Mouse (Mus musculus): ENCODE results near the gene Mrpl18. TPM values are rescaled to one million over a fixed set of nuclear protein-coding genes. Genes with fewer than 3 reads are reported as not detected.
"Not testable (repeated sequence)": the region's sequence is repeated elsewhere in the genome, so short reads cannot be mapped to it uniquely, and the experiment has no call there.

The Mrpl18 gene
- polyA plus RNA-seq, 1 experiment from 2014 or later, result 199 TPM

- Histone ChIP-seq H3K4me1 (replicated peaks) (no peaks in the 10 kb centered on the region), H3K4me2 (no peak overlapping the region), H3K36me3 (peaks cover 16% of the 10 kb centered on the region; the same call in 1 of the 2 replicates), H3K9ac (no peak overlapping the region), H3K27ac (no peak overlapping the region), H3K27me3 (no peaks in the 10 kb centered on the region), H3K4me3 (no peak overlapping the region), H3K9me3 (replicated peaks) (no peaks in the 10 kb centered on the region)
- WGBS, result 90% methylated on average over 9 of the region's 9 CpGs
- no peak for ATAC-seq (replicated peaks; ENCODE audit: insufficient number of reproducible peaks, insufficient read depth, low FRiP score, low read depth)
Measured at GRCm38 (mm10) chr17:12906436-12906835, 9.7 kb downstream of the Mrpl18 start.

- H3K27me3 ChIP-seq, result no peaks in the 10 kb centered on the region
- WGBS, result 81% methylated on average over 4 of the region's 4 CpGs
- no peak overlapping the region for H3K9ac ChIP-seq
- ATAC-seq (replicated peaks; ENCODE audit: insufficient number of reproducible peaks, insufficient read depth, low FRiP score, low read depth), result no peak
- no peak overlapping the region for H3K4me2 ChIP-seq
- H3K4me1 ChIP-seq (replicated peaks), result no peaks in the 10 kb centered on the region
- peaks cover 12% of the 10 kb centered on the region; the same call in 1 of the 2 replicates for H3K36me3 ChIP-seq
- no peaks in the 10 kb centered on the region for H3K9me3 ChIP-seq (replicated peaks)
- no peak overlapping the region for H3K4me3 ChIP-seq
- no peak overlapping the region for H3K27ac ChIP-seq
Measured at GRCm38 (mm10) chr17:12905810-12906209, 10.3 kb downstream of the Mrpl18 start.

- 90% methylated on average over 1 of the region's 1 CpGs for WGBS
- Histone ChIP-seq H3K4me1 (replicated peaks) (no peaks in the 10 kb centered on the region), H3K4me2 (no peak overlapping the region), H3K27me3 (no peaks in the 10 kb centered on the region), H3K9ac (no peak overlapping the region), H3K9me3 (replicated peaks) (no peaks in the 10 kb centered on the region), H3K36me3 (peaks cover 12% of the 10 kb centered on the region; the same call in 1 of the 2 replicates), H3K4me3 (no peak overlapping the region), H3K27ac (no peak overlapping the region)
- no peak for ATAC-seq (replicated peaks; ENCODE audit: insufficient number of reproducible peaks, insufficient read depth, low FRiP score, low read depth)
Measured at GRCm38 (mm10) chr17:12904349-12904748, 11.8 kb downstream of the Mrpl18 start.

DNA sequence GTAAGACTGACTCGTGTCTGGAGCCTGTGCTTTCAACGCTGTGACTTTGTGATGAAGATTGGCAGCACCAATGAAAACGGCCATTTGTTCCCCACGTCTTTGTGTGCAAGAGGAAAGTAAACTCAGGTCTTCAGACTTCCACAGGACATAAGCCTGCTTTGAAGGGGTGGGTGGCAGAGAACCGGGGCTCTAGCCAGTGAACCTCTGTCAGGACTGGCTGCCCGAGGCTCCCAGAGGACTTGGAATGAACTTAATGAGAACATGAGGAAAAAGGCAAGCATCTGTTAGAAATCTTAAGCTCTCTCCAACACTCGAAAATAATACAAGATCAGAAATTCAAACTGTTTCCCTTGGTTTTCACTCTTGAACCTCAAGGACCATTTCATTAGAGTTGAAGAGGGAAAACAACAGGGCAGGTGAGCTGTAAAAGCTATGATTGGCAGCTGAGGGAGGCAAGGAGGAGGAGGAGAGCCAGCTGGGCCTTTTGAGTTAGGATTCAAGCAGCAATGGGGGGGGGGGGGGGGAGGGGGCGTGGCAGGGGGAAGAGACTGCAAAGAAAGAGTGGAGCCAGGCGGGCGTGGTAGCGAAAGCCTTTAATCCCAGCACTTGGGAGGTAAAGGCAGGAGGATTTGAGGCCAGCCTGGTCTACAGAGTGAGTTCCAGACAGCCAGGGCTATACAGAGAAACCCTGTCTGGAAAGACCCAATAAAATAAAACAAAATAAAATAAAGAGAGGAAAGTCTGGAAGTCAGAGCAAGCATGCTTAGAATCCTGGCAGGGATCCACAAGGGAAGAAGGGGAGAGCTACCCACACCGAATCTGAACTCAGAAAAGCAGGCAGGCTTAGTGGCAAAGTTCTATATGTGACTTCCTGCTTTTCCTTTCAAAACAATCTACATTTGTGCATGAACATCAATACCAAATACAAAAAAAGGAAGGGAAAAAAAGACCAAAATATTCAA lies 12.5 kb downstream of the Mrpl18 start:
- H3K36me3 ChIP-seq, result peaks cover 15% of the 10 kb centered on the region; the same call in 1 of the 2 replicates
- H3K27ac ChIP-seq, result no peak overlapping the region
- H3K4me3 ChIP-seq, result no peak overlapping the region
- no peaks in the 10 kb centered on the region for H3K4me1 ChIP-seq (replicated peaks)
- 63% methylated on average over 11 of the region's 12 CpGs for WGBS
- ATAC-seq (replicated peaks; ENCODE audit: insufficient number of reproducible peaks, insufficient read depth, low FRiP score, low read depth), result no peak
- H3K9ac ChIP-seq, result no peak overlapping the region
- H3K9me3 ChIP-seq (replicated peaks), result no peaks in the 10 kb centered on the region
- no peak overlapping the region for H3K4me2 ChIP-seq
- no peaks in the 10 kb centered on the region for H3K27me3 ChIP-seq

GRCm38 (mm10) chr17:12902291-12902690 lies 13.9 kb downstream of the Mrpl18 start:
- peaks cover 15% of the 10 kb centered on the region; the same call in 1 of the 2 replicates for H3K36me3 ChIP-seq
- no peak overlapping the region for H3K4me3 ChIP-seq
- no peak overlapping the region for H3K9ac ChIP-seq
- WGBS, result 92% methylated on average over 6 of the region's 6 CpGs
- no peak overlapping the region for H3K4me2 ChIP-seq
- H3K27ac ChIP-seq, result no peak overlapping the region
- H3K27me3 ChIP-seq, result no peaks in the 10 kb centered on the region
- no peaks in the 10 kb centered on the region for H3K9me3 ChIP-seq (replicated peaks)
- no peak for ATAC-seq (replicated peaks; ENCODE audit: insufficient number of reproducible peaks, insufficient read depth, low FRiP score, low read depth)
- H3K4me1 ChIP-seq (replicated peaks), result no peaks in the 10 kb centered on the region

DNA sequence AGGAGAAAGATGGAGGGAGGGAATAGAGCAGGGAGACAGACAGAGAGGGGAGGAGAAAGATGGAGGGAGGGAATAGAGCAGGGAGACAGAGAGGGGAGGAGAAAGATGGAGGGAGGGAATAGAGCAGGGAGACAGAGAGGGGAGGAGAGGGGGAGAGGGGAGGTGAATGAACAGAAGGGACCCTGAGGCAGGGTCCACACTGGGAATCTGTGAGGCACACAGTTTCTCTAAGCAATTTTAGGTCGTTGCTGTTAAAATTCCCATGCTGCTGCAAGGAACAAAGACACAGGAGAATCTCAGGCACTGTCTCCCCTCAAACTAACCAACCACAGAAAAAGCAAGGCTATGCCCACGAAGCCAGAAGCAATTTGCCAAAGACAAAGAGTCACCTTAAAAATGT lies 17.5 kb downstream of the Mrpl18 start:
- not testable (repeated sequence) for ATAC-seq (replicated peaks; ENCODE audit: insufficient number of reproducible peaks, insufficient read depth, low FRiP score, low read depth); H3K27me3 ChIP-seq; H3K4me1 ChIP-seq (replicated peaks); H3K9me3 ChIP-seq (replicated peaks); H3K4me2 ChIP-seq; H3K4me3 ChIP-seq; H3K27ac ChIP-seq; H3K9ac ChIP-seq
- H3K36me3 ChIP-seq, result peaks cover 15% of the 10 kb centered on the region; the same call in 1 of the 2 replicates
- 47% methylated on average over 2 of the region's 2 CpGs for WGBS

DNA sequence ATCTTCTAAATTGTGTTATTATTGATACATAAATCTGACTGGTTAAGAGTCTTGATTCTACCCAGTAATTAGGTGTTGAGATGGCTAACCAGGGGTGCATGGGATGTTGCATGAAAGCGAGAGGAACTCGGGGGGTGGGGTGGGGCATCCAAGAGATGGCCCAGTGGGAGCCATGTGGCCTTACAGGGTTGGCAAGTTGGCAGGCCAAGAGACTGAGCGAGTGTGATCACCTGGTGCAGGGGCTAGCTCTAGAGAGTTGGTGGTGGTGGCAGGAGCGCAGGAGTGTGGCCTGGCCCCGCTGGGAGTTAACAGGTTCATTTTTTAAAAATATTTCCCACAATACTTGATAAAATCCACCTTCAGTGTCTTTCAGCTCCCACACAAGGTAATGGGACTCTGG lies 18.5 kb downstream of the Mrpl18 start:
- Histone ChIP-seq H3K27me3 (no peaks in the 10 kb centered on the region), H3K9me3 (replicated peaks) (no peaks in the 10 kb centered on the region), H3K4me3 (no peak overlapping the region), H3K27ac (no peak overlapping the region), H3K9ac (no peak overlapping the region), H3K4me2 (no peak overlapping the region), H3K36me3 (peaks cover 14% of the 10 kb centered on the region; the same call in 1 of the 2 replicates), H3K4me1 (replicated peaks) (no peaks in the 10 kb centered on the region)
- 90% methylated on average over 5 of the region's 5 CpGs for WGBS
- no peak for ATAC-seq (replicated peaks; ENCODE audit: insufficient number of reproducible peaks, insufficient read depth, low FRiP score, low read depth)

- WGBS, result 74% methylated on average over 9 of the region's 9 CpGs
- no peak overlapping the region for H3K27ac ChIP-seq
- no peak for ATAC-seq (replicated peaks; ENCODE audit: insufficient number of reproducible peaks, insufficient read depth, low FRiP score, low read depth)
Measured at GRCm38 (mm10) chr17:12892033-12892432, 24.1 kb downstream of the Mrpl18 start.

GRCm38 (mm10) chr17:12891054-12891453 lies 25.1 kb downstream of the Mrpl18 start:
- Histone ChIP-seq H3K4me2 (no peak overlapping the region), H3K4me1 (replicated peaks) (peaks cover 16% of the 10 kb centered on the region), H3K27me3 (no peaks in the 10 kb centered on the region), H3K9me3 (replicated peaks) (no peaks in the 10 kb centered on the region), H3K27ac (no peak overlapping the region), H3K9ac (no peak overlapping the region), H3K36me3 (0 out of 2 replicates have a peak, but pooled peaks cover 3% of the 10 kb centered on the region), H3K4me3 (no peak overlapping the region)
- 82% methylated on average over 4 of the region's 4 CpGs for WGBS
- no peak for ATAC-seq (replicated peaks; ENCODE audit: insufficient number of reproducible peaks, insufficient read depth, low FRiP score, low read depth)

More at GRCm38 (mm10) chr17:12892033-12892432, 24.1 kb downstream of the Mrpl18 start:
- H3K27me3 ChIP-seq, result no peaks in the 10 kb centered on the region
- H3K4me1 ChIP-seq (replicated peaks), result peaks cover 8% of the 10 kb centered on the region
- no peaks in the 10 kb centered on the region for H3K9me3 ChIP-seq (replicated peaks)
- H3K9ac ChIP-seq, result no peak overlapping the region
- no peak overlapping the region for H3K4me3 ChIP-seq
- H3K4me2 ChIP-seq, result no peak overlapping the region
- H3K36me3 ChIP-seq, result 0 out of 2 replicates have a peak, but pooled peaks cover 3% of the 10 kb centered on the region

DNA sequence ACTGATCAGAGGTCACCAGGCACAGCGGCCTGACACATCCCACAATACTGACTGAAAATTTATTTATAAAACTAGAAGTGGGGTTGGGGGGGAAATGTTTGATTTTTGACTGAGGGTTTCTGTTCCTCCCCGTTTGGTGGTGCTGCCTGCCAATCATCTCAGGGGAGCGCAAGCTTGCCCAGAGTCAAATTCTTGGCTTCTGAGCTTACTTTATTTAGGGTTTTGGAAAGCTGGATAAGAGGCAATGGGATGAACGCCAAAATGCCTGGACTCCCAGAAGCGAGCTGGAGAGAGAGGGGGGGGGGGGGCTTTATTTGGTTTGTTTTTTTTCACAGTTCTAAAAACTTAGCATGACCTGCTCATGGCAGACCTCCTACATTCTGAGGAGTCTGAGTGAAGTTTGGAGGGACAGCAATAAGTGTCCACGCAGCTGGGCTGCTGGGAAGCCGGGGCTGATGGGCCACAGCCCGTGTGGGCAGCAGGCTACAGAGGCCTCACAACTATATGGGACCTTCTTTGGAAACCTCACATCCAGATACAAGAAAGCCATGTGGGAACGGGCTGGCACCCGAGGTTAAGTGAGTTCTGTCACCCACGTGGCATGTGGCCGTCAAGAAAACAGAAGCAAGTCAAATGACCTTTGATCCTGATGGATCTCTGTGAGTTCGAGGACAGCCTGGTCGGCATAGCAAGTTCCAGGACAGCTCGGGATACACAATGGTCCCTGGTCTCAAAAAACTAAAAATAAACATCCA lies 28.9 kb downstream of the Mrpl18 start:
- no peaks in the 10 kb centered on the region for H3K9me3 ChIP-seq (replicated peaks)
- no peak overlapping the region for H3K9ac ChIP-seq
- H3K4me1 ChIP-seq (replicated peaks), result peaks cover 16% of the 10 kb centered on the region
- H3K27ac ChIP-seq, result peak overlapping the region; percentile 74
- H3K4me3 ChIP-seq, result no peak overlapping the region
- H3K4me2 ChIP-seq, result no peak overlapping the region
- ATAC-seq (replicated peaks; ENCODE audit: insufficient number of reproducible peaks, insufficient read depth, low FRiP score, low read depth), result 0 out of 2 replicates have a peak, but pooled peaks have one; percentile 45
- 0 out of 2 replicates have a peak, but pooled peaks cover 2% of the 10 kb centered on the region for H3K36me3 ChIP-seq
- WGBS, result 52% methylated on average over 15 of the region's 15 CpGs
- no peaks in the 10 kb centered on the region for H3K27me3 ChIP-seq

GRCm38 (mm10) chr17:12886620-12887019 lies 29.5 kb downstream of the Mrpl18 start:
- Histone ChIP-seq H3K36me3 (no peaks in the 10 kb centered on the region), H3K9ac (no peak overlapping the region), H3K4me3 (no peak overlapping the region), H3K4me1 (replicated peaks) (peaks cover 16% of the 10 kb centered on the region), H3K27ac (peak overlapping the region; percentile 74), H3K27me3 (no peaks in the 10 kb centered on the region), H3K4me2 (no peak overlapping the region), H3K9me3 (replicated peaks) (no peaks in the 10 kb centered on the region)
- no peak for ATAC-seq (replicated peaks; ENCODE audit: insufficient number of reproducible peaks, insufficient read depth, low FRiP score, low read depth)
- WGBS, result 36% methylated on average over 6 of the region's 6 CpGs

Data from heart, embryonic 15.5 days (tissue).